Mouse (Mus musculus): ENCODE results near the gene Cog2. TPM values are rescaled to one million over a fixed set of nuclear protein-coding genes. Genes with fewer than 3 reads are reported as not detected.

The Cog2 gene
- 29.5 and 31.4 TPM in 2 replicates for total RNA-seq (2012; rRNA removed)

GRCm38 (mm10) chr8:124520249-124521080 is at the start of gene Cog2:
Gene Cog2, plus strand, starts transcription at chr8:124520767.
- in situ Hi-C loops (cut with MboI; ENCODE audit: low sequenced_read_pairs in 2 of 2, unreplicated experiment in 2 of 2) = no loop called here
- Histone ChIP-seq H3K36me3 (ENCODE audit: control insufficient read depth, insufficient read depth, low read length, poor library complexity, severe bottlenecking) (no peaks in the 10 kb centered on the region), H3K4me1 (ENCODE audit: control insufficient read depth in 2 of 2, insufficient read depth in 2 of 2, low read length in 2 of 2, poor library complexity in 1 of 2) (peaks cover 0 to 2% of the 10 kb centered on the region in 2 experiments; a peak in 1 of 4 replicates), H3K9ac (ENCODE audit: insufficient read depth, low read depth, low read length, poor library complexity, severe bottlenecking) (peak within 1 kb of the TSS; percentile 80), H3K4me3 (ENCODE audit: insufficient read depth in 1 of 2, low read depth in 1 of 2, low read length in 2 of 2, poor library complexity in 1 of 2, severe bottlenecking in 1 of 2) (peak within 1 kb of the TSS; percentile 81 to 83), H3K27ac (ENCODE audit: insufficient read depth, low read depth, low read length, poor library complexity, severe bottlenecking) (no peak within 1 kb of the TSS), H3K9me3 (ENCODE audit: control insufficient read depth, insufficient read depth, low read depth, low read length) (no peaks in the 10 kb centered on the region)
- TF ChIP-seq CHD2 (IDR thresholded peaks at IDR 0.05; ENCODE audit: low read depth, low read length) = no peak
- peak; percentile 69 for TF ChIP-seq HCFC1 (IDR thresholded peaks at IDR 0.05; ENCODE audit: borderline replicate concordance, insufficient read depth, low read length)
- peak; percentile 88 for DNase-seq (ENCODE audit: low read depth, low spot score)

GRCm38 (mm10) chr8:124475690-124476089 is 44.9 kb upstream of the Cog2 start:
- H3K4me3 ChIP-seq (ENCODE audit: insufficient read depth in 1 of 2, low read depth in 1 of 2, low read length in 2 of 2, poor library complexity in 1 of 2, severe bottlenecking in 1 of 2) = no peak overlapping the region
- no peaks in the 10 kb centered on the region for H3K4me1 ChIP-seq (ENCODE audit: control insufficient read depth in 2 of 2, insufficient read depth in 2 of 2, low read length in 2 of 2, poor library complexity in 1 of 2)
- H3K36me3 ChIP-seq (ENCODE audit: control insufficient read depth, insufficient read depth, low read length, poor library complexity, severe bottlenecking) = no peaks in the 10 kb centered on the region
- TF ChIP-seq CHD2 (IDR thresholded peaks at IDR 0.05; ENCODE audit: low read depth, low read length) = no peak
- TF ChIP-seq ZNF384 (IDR thresholded peaks at IDR 0.05; ENCODE audit: low read depth, low read length) = no peak
- TF ChIP-seq MAFK (IDR thresholded peaks at IDR 0.05; ENCODE audit: insufficient read depth, low read depth, low read length) = no peak
- no peak for TF ChIP-seq ZC3H11A (IDR thresholded peaks at IDR 0.05; ENCODE audit: borderline replicate concordance, low read depth, low read length)
- no peak for TF ChIP-seq HCFC1 (IDR thresholded peaks at IDR 0.05; ENCODE audit: borderline replicate concordance, insufficient read depth, low read length)
- no peak for DNase-seq (ENCODE audit: low read depth, low spot score)
- in situ Hi-C loops (cut with MboI; ENCODE audit: low sequenced_read_pairs in 2 of 2, unreplicated experiment in 2 of 2) = no loop called here
- H3K9me3 ChIP-seq (ENCODE audit: control insufficient read depth, insufficient read depth, low read depth, low read length) = no peaks in the 10 kb centered on the region
- H3K27ac ChIP-seq (ENCODE audit: insufficient read depth, low read depth, low read length, poor library complexity, severe bottlenecking) = no peak overlapping the region
- H3K9ac ChIP-seq (ENCODE audit: insufficient read depth, low read depth, low read length, poor library complexity, severe bottlenecking) = no peak overlapping the region

- Histone ChIP-seq H3K4me3 (ENCODE audit: insufficient read depth in 1 of 2, low read depth in 1 of 2, low read length in 2 of 2, poor library complexity in 1 of 2, severe bottlenecking in 1 of 2) (no peak overlapping the region), H3K27ac (ENCODE audit: insufficient read depth, low read depth, low read length, poor library complexity, severe bottlenecking) (no peak overlapping the region), H3K9ac (ENCODE audit: insufficient read depth, low read depth, low read length, poor library complexity, severe bottlenecking) (no peak overlapping the region), H3K9me3 (ENCODE audit: control insufficient read depth, insufficient read depth, low read depth, low read length) (no peaks in the 10 kb centered on the region), H3K36me3 (ENCODE audit: control insufficient read depth, insufficient read depth, low read length, poor library complexity, severe bottlenecking) (no peaks in the 10 kb centered on the region), H3K4me1 (ENCODE audit: control insufficient read depth in 2 of 2, insufficient read depth in 2 of 2, low read length in 2 of 2, poor library complexity in 1 of 2) (no peaks in the 10 kb centered on the region)
- in situ Hi-C loops (cut with MboI; ENCODE audit: low sequenced_read_pairs in 2 of 2, unreplicated experiment in 2 of 2) = no loop called here
- TF ChIP-seq MAFK (IDR thresholded peaks at IDR 0.05; ENCODE audit: insufficient read depth, low read depth, low read length) (no peak), ZNF384 (IDR thresholded peaks at IDR 0.05; ENCODE audit: low read depth, low read length) (no peak), HCFC1 (IDR thresholded peaks at IDR 0.05; ENCODE audit: borderline replicate concordance, insufficient read depth, low read length) (no peak)
- DNase-seq (ENCODE audit: low read depth, low spot score) = no peak
Measured at GRCm38 (mm10) chr8:124476701-124477100, 43.9 kb upstream of the Cog2 start.

- no peak for DNase-seq (ENCODE audit: low read depth, low spot score)
- Histone ChIP-seq H3K9me3 (ENCODE audit: control insufficient read depth, insufficient read depth, low read depth, low read length) (no peaks in the 10 kb centered on the region), H3K4me3 (ENCODE audit: insufficient read depth in 1 of 2, low read depth in 1 of 2, low read length in 2 of 2, poor library complexity in 1 of 2, severe bottlenecking in 1 of 2) (no peak overlapping the region), H3K36me3 (ENCODE audit: control insufficient read depth, insufficient read depth, low read length, poor library complexity, severe bottlenecking) (no peaks in the 10 kb centered on the region), H3K27ac (ENCODE audit: insufficient read depth, low read depth, low read length, poor library complexity, severe bottlenecking) (no peak overlapping the region), H3K9ac (ENCODE audit: insufficient read depth, low read depth, low read length, poor library complexity, severe bottlenecking) (no peak overlapping the region), H3K4me1 (ENCODE audit: control insufficient read depth in 2 of 2, insufficient read depth in 2 of 2, low read length in 2 of 2, poor library complexity in 1 of 2) (no peaks in the 10 kb centered on the region)
- TF ChIP-seq ZC3H11A (IDR thresholded peaks at IDR 0.05; ENCODE audit: borderline replicate concordance, low read depth, low read length) (no peak), CHD2 (IDR thresholded peaks at IDR 0.05; ENCODE audit: low read depth, low read length) (no peak), ZNF384 (IDR thresholded peaks at IDR 0.05; ENCODE audit: low read depth, low read length) (no peak), HCFC1 (IDR thresholded peaks at IDR 0.05; ENCODE audit: borderline replicate concordance, insufficient read depth, low read length) (no peak), MAFK (IDR thresholded peaks at IDR 0.05; ENCODE audit: insufficient read depth, low read depth, low read length) (no peak)
- in situ Hi-C loops (cut with MboI; ENCODE audit: low sequenced_read_pairs in 2 of 2, unreplicated experiment in 2 of 2) = no loop called here
Measured at GRCm38 (mm10) chr8:124479251-124479650, 41.3 kb upstream of the Cog2 start.

All from ES-E14 (cell line).